Comparison of ENCODE assay signal across 7 mouse cellular contexts in the genomic region with DNA sequence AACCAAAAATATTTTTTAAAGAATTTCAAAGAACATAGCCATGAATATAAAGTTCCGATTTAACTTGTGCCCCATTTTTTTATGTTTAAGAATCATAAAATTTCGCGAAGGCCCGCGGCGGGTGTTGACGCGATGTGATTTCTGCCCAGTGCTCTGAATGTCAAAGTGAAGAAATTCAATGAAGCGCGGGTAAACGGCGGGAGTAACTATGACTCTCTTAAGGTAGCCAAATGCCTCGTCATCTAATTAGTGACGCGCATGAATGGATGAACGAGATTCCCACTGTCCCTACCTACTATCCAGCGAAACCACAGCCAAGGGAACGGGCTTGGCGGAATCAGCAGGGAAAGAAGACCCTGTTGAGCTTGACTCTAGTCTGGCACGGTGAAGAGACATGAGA.
DNase-seq lines count a peak whose midpoint lies in the region; ATAC-seq lines count a peak whose summit lies in the region.
"Not testable (repeated sequence)": the region's sequence is repeated elsewhere in the genome, so short reads cannot be mapped to it uniquely, and the experiment has no call there.

No protein-coding gene starts in this region.

- not testable (repeated sequence) for H3K4me3 ChIP-seq in liver, embryonic 13.5 days (replicated peaks)

- DNase-seq in cerebellum, adult 11-12 months: peak; percentile 100
- DNase-seq in gastrocnemius, adult 18-20 months (ENCODE audit: low spot score): peak; percentile 100
- DNase-seq in heart, postnatal 36 days: peak; percentile 100
- peak; percentile 100 for DNase-seq in layer of hippocampus, adult 9-10 months (ENCODE audit: low spot score)
- DNase-seq in liver, embryonic 13.5 days: peak; percentile 100
- DNase-seq in right cerebral cortex, adult 2 months (ENCODE audit: low spot score in 2 of 2): peak; percentile 100
- DNase-seq in thymus, postnatal 10 days (ENCODE audit: low spot score in 2 of 2): peak; percentile 98 to 99

- ATAC-seq in liver, embryonic 13.5 days (ENCODE audit: low read depth): not testable (repeated sequence)

- not testable (repeated sequence) for H3K4me1 ChIP-seq in liver, embryonic 13.5 days (replicated peaks)

- H3K36me3 ChIP-seq in liver, embryonic 13.5 days: not testable (repeated sequence)

- not testable (repeated sequence) for H3K27ac ChIP-seq in liver, embryonic 13.5 days

- not testable (repeated sequence) for H3K4me2 ChIP-seq in liver, embryonic 13.5 days

- intact Hi-C loops in heart, postnatal 36 days (cut with DNase I): not testable (repeated sequence)

- not testable (repeated sequence) for H3K27me3 ChIP-seq in liver, embryonic 13.5 days

- not testable (repeated sequence) for H3K9ac ChIP-seq in liver, embryonic 13.5 days

- WGBS in liver, embryonic 13.5 days (ENCODE audit: insufficient replicate concordance): 22% methylated on average over 20 of the region's 20 CpGs

- H3K9me3 ChIP-seq in liver, embryonic 13.5 days (replicated peaks): not testable (repeated sequence)
